Mouse (Mus musculus): Measurements from ENCODE around the gene BC030500. TPM values are rescaled to one million over a fixed set of nuclear protein-coding genes. Genes with fewer than 3 reads are reported as not detected.

Gene BC030500
- polyA plus RNA-seq (2014; fragmentation: Nextera tagmentation; extraction: Ambion mirVana), result 2.3 and 3.4 TPM in 2 replicates

- peak; percentile 46; the same call in 1 of the 2 replicates for ATAC-seq (ENCODE audit: low FRiP score, low TSS enrichment)
- H3K4me2 ChIP-seq (replicated peaks; ENCODE audit: low read depth, low read length), result peak within 1 kb of the TSS; percentile 95
- H3K4me1 ChIP-seq (ENCODE audit: control insufficient read depth, insufficient read depth, low read length), result 0 out of 2 replicates have a peak, but pooled peaks cover 6% of the 10 kb centered on the region
- no peak within 1 kb of the TSS for H3K27ac ChIP-seq (ENCODE audit: low read depth, low read length)
- H3K4me3 ChIP-seq (ENCODE audit: low read length), result peak within 1 kb of the TSS; percentile 60
- peak within 1 kb of the TSS; percentile 44 for H3K9ac ChIP-seq (ENCODE audit: low read depth, low read length)
- peaks cover 7% of the 10 kb centered on the region for H3K27me3 ChIP-seq (ENCODE audit: control insufficient read depth, insufficient read depth, low read length)
- no peaks in the 10 kb centered on the region for H3K9me3 ChIP-seq (ENCODE audit: control insufficient read depth, low read length)
- 9% methylated on average over 14 of the region's 14 CpGs for WGBS
- no peaks in the 10 kb centered on the region for H3K36me3 ChIP-seq (ENCODE audit: control insufficient read depth, insufficient read depth, low read length)
These were observed at the start of gene BC030500 for GRCm38 (mm10) chr8:58911677-58912076. BC030500 (plus strand) TSS chr8:58911755.

- Histone ChIP-seq H3K4me1 (ENCODE audit: control insufficient read depth, insufficient read depth, low read length) (no peaks in the 10 kb centered on the region), H3K4me2 (replicated peaks; ENCODE audit: low read depth, low read length) (no peak overlapping the region), H3K27me3 (ENCODE audit: control insufficient read depth, insufficient read depth, low read length) (no peaks in the 10 kb centered on the region), H3K27ac (ENCODE audit: low read depth, low read length) (no peak overlapping the region), H3K9me3 (ENCODE audit: control insufficient read depth, low read length) (no peaks in the 10 kb centered on the region), H3K9ac (ENCODE audit: low read depth, low read length) (no peak overlapping the region), H3K4me3 (ENCODE audit: low read length) (no peak overlapping the region), H3K36me3 (ENCODE audit: control insufficient read depth, insufficient read depth, low read length) (no peaks in the 10 kb centered on the region)
- peak; percentile 55; the same call in 1 of the 2 replicates for ATAC-seq (ENCODE audit: low FRiP score, low TSS enrichment)
- 16% methylated on average over 1 of the region's 1 CpGs for WGBS
These were observed 25.1 kb upstream of the BC030500 start for GRCm38 (mm10) chr8:58886405-58886804.

GRCm38 (mm10) chr8:58890591-58890990 lies 21.0 kb upstream of the BC030500 start:
- Histone ChIP-seq H3K27me3 (ENCODE audit: control insufficient read depth, insufficient read depth, low read length) (no peaks in the 10 kb centered on the region), H3K4me3 (ENCODE audit: low read length) (no peak overlapping the region), H3K9ac (ENCODE audit: low read depth, low read length) (no peak overlapping the region), H3K36me3 (ENCODE audit: control insufficient read depth, insufficient read depth, low read length) (no peaks in the 10 kb centered on the region), H3K4me2 (replicated peaks; ENCODE audit: low read depth, low read length) (no peak overlapping the region), H3K9me3 (ENCODE audit: control insufficient read depth, low read length) (no peaks in the 10 kb centered on the region), H3K4me1 (ENCODE audit: control insufficient read depth, insufficient read depth, low read length) (no peaks in the 10 kb centered on the region), H3K27ac (ENCODE audit: low read depth, low read length) (no peak overlapping the region)
- no peak for ATAC-seq (ENCODE audit: low FRiP score, low TSS enrichment)
- 90% methylated on average over 3 of the region's 3 CpGs for WGBS

- Histone ChIP-seq H3K4me3 (ENCODE audit: low read length) (no peak overlapping the region), H3K9ac (ENCODE audit: low read depth, low read length) (no peak overlapping the region), H3K4me2 (replicated peaks; ENCODE audit: low read depth, low read length) (no peak overlapping the region), H3K4me1 (ENCODE audit: control insufficient read depth, insufficient read depth, low read length) (no peaks in the 10 kb centered on the region), H3K9me3 (ENCODE audit: control insufficient read depth, low read length) (no peaks in the 10 kb centered on the region), H3K27ac (ENCODE audit: low read depth, low read length) (no peak overlapping the region), H3K27me3 (ENCODE audit: control insufficient read depth, insufficient read depth, low read length) (no peaks in the 10 kb centered on the region), H3K36me3 (ENCODE audit: control insufficient read depth, insufficient read depth, low read length) (no peaks in the 10 kb centered on the region)
- ATAC-seq (ENCODE audit: low FRiP score, low TSS enrichment), result no peak
- 73% methylated on average over 6 of the region's 6 CpGs for WGBS
These were observed 15.6 kb upstream of the BC030500 start for GRCm38 (mm10) chr8:58895960-58896359.

GRCm38 (mm10) chr8:58904465-58904864 lies 7.1 kb upstream of the BC030500 start:
- no peak overlapping the region for H3K4me3 ChIP-seq (ENCODE audit: low read length)
- ATAC-seq (ENCODE audit: low FRiP score, low TSS enrichment), result no peak
- no peak overlapping the region for H3K27ac ChIP-seq (ENCODE audit: low read depth, low read length)
- no peak overlapping the region for H3K9ac ChIP-seq (ENCODE audit: low read depth, low read length)
- H3K4me2 ChIP-seq (replicated peaks; ENCODE audit: low read depth, low read length), result no peak overlapping the region
- no peaks in the 10 kb centered on the region for H3K36me3 ChIP-seq (ENCODE audit: control insufficient read depth, insufficient read depth, low read length)
- H3K27me3 ChIP-seq (ENCODE audit: control insufficient read depth, insufficient read depth, low read length), result no peaks in the 10 kb centered on the region
- 51% methylated on average over 2 of the region's 2 CpGs for WGBS
- no peaks in the 10 kb centered on the region for H3K9me3 ChIP-seq (ENCODE audit: control insufficient read depth, low read length)
- no peaks in the 10 kb centered on the region for H3K4me1 ChIP-seq (ENCODE audit: control insufficient read depth, insufficient read depth, low read length)

- Histone ChIP-seq H3K36me3 (ENCODE audit: control insufficient read depth, insufficient read depth, low read length) (no peaks in the 10 kb centered on the region), H3K4me1 (ENCODE audit: control insufficient read depth, insufficient read depth, low read length) (0 out of 2 replicates have a peak, but pooled peaks cover 6% of the 10 kb centered on the region), H3K27me3 (ENCODE audit: control insufficient read depth, insufficient read depth, low read length) (peaks cover 7% of the 10 kb centered on the region), H3K27ac (ENCODE audit: low read depth, low read length) (no peak within 1 kb of the TSS), H3K4me2 (replicated peaks; ENCODE audit: low read depth, low read length) (peak within 1 kb of the TSS; percentile 95), H3K9ac (ENCODE audit: low read depth, low read length) (peak within 1 kb of the TSS; percentile 44), H3K4me3 (ENCODE audit: low read length) (peak within 1 kb of the TSS; percentile 60), H3K9me3 (ENCODE audit: control insufficient read depth, low read length) (no peaks in the 10 kb centered on the region)
- WGBS, result 0% methylated on average over 37 of the region's 37 CpGs
- ATAC-seq (ENCODE audit: low FRiP score, low TSS enrichment), result peak; percentile 70
These were observed 763 bp downstream of the BC030500 start, which contains the start of gene Galntl6 for GRCm38 (mm10) chr8:58912196-58912839. Galntl6 (minus strand) TSS chr8:58912640.

- H3K36me3 ChIP-seq (ENCODE audit: control insufficient read depth, insufficient read depth, low read length), result no peaks in the 10 kb centered on the region
- H3K27ac ChIP-seq (ENCODE audit: low read depth, low read length), result no peak overlapping the region
- H3K4me2 ChIP-seq (replicated peaks; ENCODE audit: low read depth, low read length), result peak overlapping the region; percentile 95
- peak overlapping the region; percentile 60 for H3K4me3 ChIP-seq (ENCODE audit: low read length)
- WGBS, result 3% methylated on average over 30 of the region's 30 CpGs
- H3K4me1 ChIP-seq (ENCODE audit: control insufficient read depth, insufficient read depth, low read length), result 0 out of 2 replicates have a peak, but pooled peaks cover 6% of the 10 kb centered on the region
- H3K27me3 ChIP-seq (ENCODE audit: control insufficient read depth, insufficient read depth, low read length), result peaks cover 7% of the 10 kb centered on the region
- H3K9ac ChIP-seq (ENCODE audit: low read depth, low read length), result peak overlapping the region; percentile 44
- ATAC-seq (ENCODE audit: low FRiP score, low TSS enrichment), result peak; percentile 68
- no peaks in the 10 kb centered on the region for H3K9me3 ChIP-seq (ENCODE audit: control insufficient read depth, low read length)
These were observed 1.5 kb downstream of the BC030500 start for GRCm38 (mm10) chr8:58912840-58913639.

GRCm38 (mm10) chr8:58913640-58913968 lies 2.0 kb downstream of the BC030500 start:
- H3K4me3 ChIP-seq (ENCODE audit: low read length), result no peak overlapping the region
- H3K9ac ChIP-seq (ENCODE audit: low read depth, low read length), result no peak overlapping the region
- H3K36me3 ChIP-seq (ENCODE audit: control insufficient read depth, insufficient read depth, low read length), result no peaks in the 10 kb centered on the region
- peak; percentile 55 for ATAC-seq (ENCODE audit: low FRiP score, low TSS enrichment)
- no peaks in the 10 kb centered on the region for H3K9me3 ChIP-seq (ENCODE audit: control insufficient read depth, low read length)
- no peak overlapping the region for H3K27ac ChIP-seq (ENCODE audit: low read depth, low read length)
- WGBS, result 77% methylated on average over 3 of the region's 3 CpGs
- peaks cover 7% of the 10 kb centered on the region for H3K27me3 ChIP-seq (ENCODE audit: control insufficient read depth, insufficient read depth, low read length)
- 0 out of 2 replicates have a peak, but pooled peaks cover 6% of the 10 kb centered on the region for H3K4me1 ChIP-seq (ENCODE audit: control insufficient read depth, insufficient read depth, low read length)
- H3K4me2 ChIP-seq (replicated peaks; ENCODE audit: low read depth, low read length), result no peak overlapping the region; the same call in 1 of the 2 replicates

GRCm38 (mm10) chr8:58915142-58915541 lies 3.6 kb downstream of the BC030500 start:
- Histone ChIP-seq H3K9ac (ENCODE audit: low read depth, low read length) (no peak overlapping the region), H3K4me1 (ENCODE audit: control insufficient read depth, insufficient read depth, low read length) (0 out of 2 replicates have a peak, but pooled peaks cover 6% of the 10 kb centered on the region), H3K27ac (ENCODE audit: low read depth, low read length) (no peak overlapping the region), H3K4me3 (ENCODE audit: low read length) (no peak overlapping the region), H3K27me3 (ENCODE audit: control insufficient read depth, insufficient read depth, low read length) (peaks cover 7% of the 10 kb centered on the region), H3K4me2 (replicated peaks; ENCODE audit: low read depth, low read length) (no peak overlapping the region), H3K36me3 (ENCODE audit: control insufficient read depth, insufficient read depth, low read length) (no peaks in the 10 kb centered on the region), H3K9me3 (ENCODE audit: control insufficient read depth, low read length) (no peaks in the 10 kb centered on the region)
- no peak for ATAC-seq (ENCODE audit: low FRiP score, low TSS enrichment)
- WGBS, result 42% methylated on average over 2 of the region's 2 CpGs
